Mouse (Mus musculus): ENCODE data around the gene Fth1. TPM values are rescaled to one million over a fixed set of nuclear protein-coding genes. Genes with fewer than 3 reads are reported as not detected.

Gene Fth1
- polyA plus RNA-seq, 1 experiment from 2014 or later = 1,303 TPM

DNA sequence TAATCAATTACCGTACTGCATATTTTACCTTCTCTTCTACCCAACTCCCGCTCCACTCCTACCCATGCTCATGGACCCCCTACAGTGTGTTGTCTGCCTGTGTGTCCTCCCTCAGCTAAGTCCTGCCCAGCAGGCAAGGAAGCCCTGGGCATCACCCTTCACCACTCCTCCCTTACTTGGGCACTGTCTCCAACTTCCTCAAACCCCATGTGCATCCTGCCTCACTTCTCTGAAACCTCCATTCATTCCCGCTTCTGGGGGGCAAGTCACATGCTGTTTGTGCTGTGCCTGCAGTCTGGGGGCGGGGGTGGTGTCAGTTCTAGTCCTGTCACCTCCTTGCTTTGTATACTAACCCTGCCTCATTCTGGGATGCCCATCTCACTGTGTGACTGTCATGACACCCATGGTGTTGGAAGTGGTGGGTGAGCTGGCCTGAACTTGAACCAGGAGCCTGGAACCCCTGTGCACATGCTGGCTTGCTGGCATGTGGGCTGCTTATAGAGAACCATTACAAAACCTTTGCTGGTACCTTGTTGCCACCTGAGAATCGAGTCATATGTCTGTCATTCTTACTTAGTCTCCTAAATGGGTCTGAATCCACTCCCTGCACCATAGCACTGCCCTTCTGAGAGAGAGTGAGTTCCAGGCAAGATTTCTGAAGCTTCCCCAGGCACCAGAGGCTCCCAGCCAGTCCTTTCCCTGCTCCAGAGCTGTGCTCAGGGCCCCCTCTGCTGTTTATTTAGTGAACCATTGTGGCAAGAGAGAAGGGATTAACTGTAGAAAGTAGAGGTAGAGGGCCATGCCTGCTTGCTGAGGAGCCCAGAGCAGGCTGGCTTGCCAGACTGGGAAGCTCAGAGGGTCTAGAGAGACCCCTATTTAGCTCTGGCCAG lies 42.3 kb downstream of the Fth1 start:
- 72% methylated on average over 5 of the region's 5 CpGs for WGBS
- Histone ChIP-seq H3K4me1 (ENCODE audit: control insufficient read depth, insufficient read depth, low read length) (peaks cover 6% of the 10 kb centered on the region; the same call in 1 of the 2 replicates), H3K9ac (replicated peaks; ENCODE audit: low read length) (no peak overlapping the region; the same call in 1 of the 2 replicates)

GRCm38 (mm10) chr19:10023304-10023758 lies 42.9 kb downstream of the Fth1 start:
- H3K4me1 ChIP-seq (ENCODE audit: control insufficient read depth, insufficient read depth, low read length) = peaks cover 5% of the 10 kb centered on the region; the same call in 1 of the 2 replicates
- no peak overlapping the region for H3K4me2 ChIP-seq (ENCODE audit: low read depth, low read length)
- H3K4me3 ChIP-seq (ENCODE audit: low read depth, low read length) = no peak overlapping the region
- H3K9me3 ChIP-seq (replicated peaks; ENCODE audit: control insufficient read depth, low read length) = no peaks in the 10 kb centered on the region
- DNase-seq (ENCODE audit: low spot score) = no peak
- 63% methylated on average over 9 of the region's 9 CpGs for WGBS
- peak overlapping the region; percentile 13; the same call in 1 of the 2 replicates for H3K27ac ChIP-seq (replicated peaks; ENCODE audit: low read depth, low read length)
- no peaks in the 10 kb centered on the region for H3K36me3 ChIP-seq (replicated peaks; ENCODE audit: control insufficient read depth, insufficient read depth, low read depth, low read length)
- ATAC-seq (replicated peaks; ENCODE audit: insufficient number of reproducible peaks, low FRiP score, low TSS enrichment, low read depth) = no peak
- H3K9ac ChIP-seq (replicated peaks; ENCODE audit: low read length) = no peak overlapping the region; the same call in 1 of the 2 replicates
- H3K27me3 ChIP-seq (ENCODE audit: control insufficient read depth, insufficient read depth, low read length) = no peaks in the 10 kb centered on the region

More for the DNA sequence above, 42.3 kb downstream of the Fth1 start:
- Histone ChIP-seq H3K4me3 (ENCODE audit: low read depth, low read length) (no peak overlapping the region), H3K4me2 (ENCODE audit: low read depth, low read length) (no peak overlapping the region), H3K9me3 (replicated peaks; ENCODE audit: control insufficient read depth, low read length) (no peaks in the 10 kb centered on the region), H3K27me3 (ENCODE audit: control insufficient read depth, insufficient read depth, low read length) (no peaks in the 10 kb centered on the region), H3K27ac (replicated peaks; ENCODE audit: low read depth, low read length) (no peak overlapping the region), H3K36me3 (replicated peaks; ENCODE audit: control insufficient read depth, insufficient read depth, low read depth, low read length) (no peaks in the 10 kb centered on the region)
- ATAC-seq (replicated peaks; ENCODE audit: insufficient number of reproducible peaks, low FRiP score, low TSS enrichment, low read depth) = no peak
- peak; percentile 67 for DNase-seq (ENCODE audit: low spot score)

GRCm38 (mm10) chr19:10025169-10025875 lies 44.9 kb downstream of the Fth1 start:
- DNase-seq (ENCODE audit: low spot score) = peak; percentile 62

DNA sequence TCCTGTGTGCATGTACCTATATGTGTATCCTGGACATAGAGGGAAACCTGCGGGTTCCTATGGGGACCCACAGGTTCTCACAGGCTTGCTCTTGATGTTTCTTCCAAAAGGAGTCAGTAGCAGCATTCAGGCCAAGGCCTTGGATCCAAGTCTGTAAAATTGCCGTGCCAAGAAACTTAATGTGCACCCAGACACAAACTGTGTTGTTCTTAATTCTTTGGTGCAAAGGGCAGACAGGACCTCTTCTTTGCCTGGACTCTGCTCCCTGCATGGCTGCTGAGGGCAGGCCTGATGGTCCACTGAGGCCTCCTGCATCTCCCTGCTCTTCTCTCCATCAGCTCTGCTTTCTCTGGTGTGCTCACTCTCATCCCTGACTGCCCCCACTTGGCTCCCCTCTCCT lies 49.3 kb downstream of the Fth1 start:
- no peak for DNase-seq (ENCODE audit: low spot score)
- Histone ChIP-seq H3K9ac (replicated peaks; ENCODE audit: low read length) (no peak overlapping the region), H3K4me3 (ENCODE audit: low read depth, low read length) (no peak overlapping the region), H3K27ac (replicated peaks; ENCODE audit: low read depth, low read length) (no peak overlapping the region), H3K9me3 (replicated peaks; ENCODE audit: control insufficient read depth, low read length) (no peaks in the 10 kb centered on the region), H3K36me3 (replicated peaks; ENCODE audit: control insufficient read depth, insufficient read depth, low read depth, low read length) (peaks cover 3% of the 10 kb centered on the region), H3K4me2 (ENCODE audit: low read depth, low read length) (no peak overlapping the region), H3K27me3 (ENCODE audit: control insufficient read depth, insufficient read depth, low read length) (no peaks in the 10 kb centered on the region), H3K4me1 (ENCODE audit: control insufficient read depth, insufficient read depth, low read length) (no peaks in the 10 kb centered on the region)
- WGBS = 86% methylated on average over 2 of the region's 2 CpGs
- ATAC-seq (replicated peaks; ENCODE audit: insufficient number of reproducible peaks, low FRiP score, low TSS enrichment, low read depth) = no peak

More at GRCm38 (mm10) chr19:10025169-10025875, 44.9 kb downstream of the Fth1 start:
- Histone ChIP-seq H3K36me3 (replicated peaks; ENCODE audit: control insufficient read depth, insufficient read depth, low read depth, low read length) (peaks cover 2% of the 10 kb centered on the region), H3K4me2 (ENCODE audit: low read depth, low read length) (no peak overlapping the region), H3K4me1 (ENCODE audit: control insufficient read depth, insufficient read depth, low read length) (no peaks in the 10 kb centered on the region), H3K27me3 (ENCODE audit: control insufficient read depth, insufficient read depth, low read length) (no peaks in the 10 kb centered on the region), H3K4me3 (ENCODE audit: low read depth, low read length) (no peak overlapping the region), H3K9me3 (replicated peaks; ENCODE audit: control insufficient read depth, low read length) (no peaks in the 10 kb centered on the region), H3K27ac (replicated peaks; ENCODE audit: low read depth, low read length) (0 out of 2 replicates have a peak overlapping the region, but pooled peaks have one; percentile 31), H3K9ac (replicated peaks; ENCODE audit: low read length) (no peak overlapping the region)
- ATAC-seq (replicated peaks; ENCODE audit: insufficient number of reproducible peaks, low FRiP score, low TSS enrichment, low read depth) = no peak
- 25% methylated on average over 8 of the region's 8 CpGs for WGBS

- H3K4me2 ChIP-seq (ENCODE audit: low read depth, low read length) = no peak overlapping the region
- H3K9ac ChIP-seq (replicated peaks; ENCODE audit: low read length) = no peak overlapping the region
- WGBS = 39% methylated on average over 8 of the region's 8 CpGs
- no peak overlapping the region for H3K4me3 ChIP-seq (ENCODE audit: low read depth, low read length)
- ATAC-seq (replicated peaks; ENCODE audit: insufficient number of reproducible peaks, low FRiP score, low TSS enrichment, low read depth) (0 out of 2 replicates have a peak, but pooled peaks have one; percentile 11), DNase-seq (ENCODE audit: low spot score) (peak; percentile 82)
- H3K9me3 ChIP-seq (replicated peaks; ENCODE audit: control insufficient read depth, low read length) = no peaks in the 10 kb centered on the region
- H3K27me3 ChIP-seq (ENCODE audit: control insufficient read depth, insufficient read depth, low read length) = no peaks in the 10 kb centered on the region
- H3K4me1 ChIP-seq (ENCODE audit: control insufficient read depth, insufficient read depth, low read length) = no peaks in the 10 kb centered on the region
- no peak overlapping the region for H3K27ac ChIP-seq (replicated peaks; ENCODE audit: low read depth, low read length)
- peaks cover 3% of the 10 kb centered on the region for H3K36me3 ChIP-seq (replicated peaks; ENCODE audit: control insufficient read depth, insufficient read depth, low read depth, low read length)
Measured at GRCm38 (mm10) chr19:10033211-10033973, 53.0 kb downstream of the Fth1 start.

DNA sequence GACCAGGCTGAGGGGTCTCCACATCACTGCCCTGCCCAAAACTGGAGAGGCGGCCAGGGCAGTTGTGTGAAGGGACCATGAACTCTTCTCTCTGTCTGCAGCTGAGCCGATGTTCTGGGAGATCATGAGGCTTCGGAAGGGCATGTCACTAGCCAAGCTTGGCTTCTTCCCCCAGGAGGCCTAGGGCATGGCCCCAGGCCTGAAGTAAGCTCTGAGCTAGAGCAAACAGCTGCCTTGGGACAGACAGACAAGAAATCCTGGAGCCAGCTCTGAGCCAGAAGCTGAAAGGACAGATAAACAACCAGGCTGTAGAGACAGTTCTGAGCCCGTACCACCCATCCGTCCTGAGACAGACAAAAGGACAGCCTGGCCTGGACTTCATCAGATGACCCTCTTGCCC lies 54.0 kb downstream of the Fth1 start:
- DNase-seq (ENCODE audit: low spot score) = no peak
- H3K9me3 ChIP-seq (replicated peaks; ENCODE audit: control insufficient read depth, low read length) = no peaks in the 10 kb centered on the region
- peaks cover 4% of the 10 kb centered on the region for H3K4me1 ChIP-seq (ENCODE audit: control insufficient read depth, insufficient read depth, low read length)
- no peak overlapping the region for H3K9ac ChIP-seq (replicated peaks; ENCODE audit: low read length)
- H3K36me3 ChIP-seq (replicated peaks; ENCODE audit: control insufficient read depth, insufficient read depth, low read depth, low read length) = peaks cover 3% of the 10 kb centered on the region
- no peak overlapping the region for H3K4me3 ChIP-seq (ENCODE audit: low read depth, low read length)
- ATAC-seq (replicated peaks; ENCODE audit: insufficient number of reproducible peaks, low FRiP score, low TSS enrichment, low read depth) = 0 out of 2 replicates have a peak, but pooled peaks have one; percentile 5
- no peaks in the 10 kb centered on the region for H3K27me3 ChIP-seq (ENCODE audit: control insufficient read depth, insufficient read depth, low read length)
- no peak overlapping the region; the same call in 1 of the 2 replicates for H3K4me2 ChIP-seq (ENCODE audit: low read depth, low read length)
- no peak overlapping the region for H3K27ac ChIP-seq (replicated peaks; ENCODE audit: low read depth, low read length)
- WGBS = 90% methylated on average over 5 of the region's 5 CpGs

Measured in embryonic facial prominence, embryonic 11.5 days (tissue).